In genomic region chr6:88500405-88500767, GRCm38 (mm10) we compare ENCODE assay signal across 8 mouse cellular contexts. TPM values are rescaled to one million over a fixed set of nuclear protein-coding genes. Genes with fewer than 3 reads are reported as not detected.
DNase-seq lines count a peak whose midpoint lies in the region; ATAC-seq and TF ChIP-seq lines count a peak whose summit lies in the region.

No protein-coding gene starts in this region.

- ATAC-seq in forebrain, embryonic 15.5 days (replicated peaks), result peak; percentile 47
- ATAC-seq in liver, embryonic 15.5 days (ENCODE audit: insufficient read depth), result no peak

- peak overlapping the region; percentile 89 for H3K4me2 ChIP-seq in forebrain, embryonic 15.5 days (replicated peaks)
- H3K4me2 ChIP-seq in liver, embryonic 15.5 days, result peak overlapping the region; percentile 97

- peak overlapping the region; percentile 63; the same call in 1 of the 2 replicates for H3K9ac ChIP-seq in forebrain, embryonic 15.5 days (replicated peaks)
- peak overlapping the region; percentile 65 for H3K9ac ChIP-seq in liver, embryonic 15.5 days

- H3K27me3 ChIP-seq in heart, embryonic 10.5 days (ENCODE audit: insufficient read depth, poor library complexity, severe bottlenecking), result no peaks in the 10 kb centered on the region
- peaks cover 6% of the 10 kb centered on the region for H3K27me3 ChIP-seq in E14TG2a.4 (ENCODE audit: insufficient read depth, low read length)
- H3K27me3 ChIP-seq in forebrain, embryonic 15.5 days, result no peaks in the 10 kb centered on the region
- H3K27me3 ChIP-seq in liver, embryonic 15.5 days, result no peaks in the 10 kb centered on the region

- no peak for DNase-seq in heart, embryonic 10.5 days (ENCODE audit: low spot score)
- DNase-seq in heart, postnatal 4 days, result no peak
- DNase-seq in retina, postnatal 1 day, result no peak
- DNase-seq in urinary bladder, adult 18-20 months (ENCODE audit: low spot score in 2 of 2), result no peak
- DNase-seq in spleen, postnatal 4 days (ENCODE audit: low spot score in 2 of 2), result no peak

- 4% methylated on average over 3 of the region's 3 CpGs for WGBS in heart, embryonic 10.5 days
- WGBS in forebrain, embryonic 15.5 days, result 5% methylated on average over 3 of the region's 3 CpGs
- WGBS in liver, embryonic 15.5 days (ENCODE audit: insufficient replicate concordance), result 10% methylated on average over 3 of the region's 3 CpGs

- peaks cover 67% of the 10 kb centered on the region for H3K36me3 ChIP-seq in heart, embryonic 10.5 days
- H3K36me3 ChIP-seq in E14TG2a.4 (ENCODE audit: insufficient read depth, low read length), result peaks cover 78% of the 10 kb centered on the region
- H3K36me3 ChIP-seq in forebrain, embryonic 15.5 days, result peaks cover 41% of the 10 kb centered on the region
- peaks cover 55% of the 10 kb centered on the region for H3K36me3 ChIP-seq in liver, embryonic 15.5 days (replicated peaks)

- peak; percentile 42 for TF ChIP-seq CTCF in E14TG2a.4 (conservative IDR thresholded peaks at IDR 0.05; ENCODE audit: low read length)

- no peaks in the 10 kb centered on the region for H3K9me3 ChIP-seq in heart, embryonic 10.5 days
- H3K9me3 ChIP-seq in E14TG2a.4 (ENCODE audit: low read length), result no peaks in the 10 kb centered on the region
- no peaks in the 10 kb centered on the region for H3K9me3 ChIP-seq in forebrain, embryonic 15.5 days
- H3K9me3 ChIP-seq in liver, embryonic 15.5 days (replicated peaks), result no peaks in the 10 kb centered on the region

- H3K27ac ChIP-seq in heart, embryonic 10.5 days, result peak overlapping the region; percentile 80
- H3K27ac ChIP-seq in forebrain, embryonic 15.5 days (replicated peaks), result no peak overlapping the region
- peak overlapping the region; percentile 94 for H3K27ac ChIP-seq in liver, embryonic 15.5 days (replicated peaks)

- H3K4me1 ChIP-seq in heart, embryonic 10.5 days, result peaks cover 32% of the 10 kb centered on the region
- H3K4me1 ChIP-seq in E14TG2a.4 (replicated peaks; ENCODE audit: low read depth, low read length), result peaks cover 38% of the 10 kb centered on the region
- H3K4me1 ChIP-seq in forebrain, embryonic 15.5 days, result peaks cover 7% of the 10 kb centered on the region; the same call in 1 of the 2 replicates
- H3K4me1 ChIP-seq in liver, embryonic 15.5 days (replicated peaks), result peaks cover 64% of the 10 kb centered on the region

- peak overlapping the region; percentile 66 for H3K4me3 ChIP-seq in heart, embryonic 10.5 days
- H3K4me3 ChIP-seq in E14TG2a.4 (replicated peaks; ENCODE audit: low read length), result peak overlapping the region; percentile 81
- peak overlapping the region; percentile 58 for H3K4me3 ChIP-seq in forebrain, embryonic 15.5 days
- peak overlapping the region; percentile 64 for H3K4me3 ChIP-seq in liver, embryonic 15.5 days (replicated peaks)

RNA-seq across cellular contexts. Expression of gene Sec61a1, which starts 18.3 kb away (rescaled TPM):
- 234 and 235 TPM in 2 replicates for polyA plus RNA-seq in heart, embryonic 10.5 days (2016; fragmentation: Nextera tagmentation; extraction: Ambion mirVana)
- 100 to 1,000 TPM; 116 to 121 TPM for total RNA-seq in heart, postnatal 4 days (2021)
- 157 and 158 TPM in 2 replicates for polyA plus RNA-seq in forebrain, embryonic 15.5 days (2015; fragmentation: Nextera tagmentation; extraction: Ambion mirVana)
- polyA plus RNA-seq in liver, embryonic 15.5 days (2015; fragmentation: Nextera tagmentation; extraction: Ambion mirVana), result 123 and 141 TPM in 2 replicates

RNA-seq across cellular contexts. Expression of gene Ruvbl1, which starts 35.2 kb away (rescaled TPM):
- polyA plus RNA-seq in heart, embryonic 10.5 days (2016; fragmentation: Nextera tagmentation; extraction: Ambion mirVana), result 115 and 169 TPM in 2 replicates
- 10 to 100 TPM; 24.5 to 24.7 TPM for total RNA-seq in heart, postnatal 4 days (2021)
- polyA plus RNA-seq in forebrain, embryonic 15.5 days (2015; fragmentation: Nextera tagmentation; extraction: Ambion mirVana), result 130 and 140 TPM in 2 replicates
- polyA plus RNA-seq in liver, embryonic 15.5 days (2015; fragmentation: Nextera tagmentation; extraction: Ambion mirVana), result 68.2 and 73.7 TPM in 2 replicates

RNA-seq across cellular contexts. Expression of gene Eefsec, which starts 54.0 kb away (rescaled TPM):
- polyA plus RNA-seq in heart, embryonic 10.5 days (2016; fragmentation: Nextera tagmentation; extraction: Ambion mirVana), result 26.4 and 29.1 TPM in 2 replicates
- total RNA-seq in heart, postnatal 4 days (2021), result 10 to 100 TPM; 13.2 to 16.8 TPM
- polyA plus RNA-seq in forebrain, embryonic 15.5 days (2015; fragmentation: Nextera tagmentation; extraction: Ambion mirVana), result 32.7 and 34.1 TPM in 2 replicates
- 17.1 and 17.9 TPM in 2 replicates for polyA plus RNA-seq in liver, embryonic 15.5 days (2015; fragmentation: Nextera tagmentation; extraction: Ambion mirVana)
